Mouse (Mus musculus): ENCODE results near the gene Asap3. TPM values are rescaled to one million over a fixed set of nuclear protein-coding genes. Genes with fewer than 3 reads are reported as not detected.

Gene Asap3
- 4.7 and 8.1 TPM in 2 replicates for total RNA-seq (2012; rRNA removed)

- H3K27ac ChIP-seq (ENCODE audit: insufficient read depth, low read depth, low read length, poor library complexity, severe bottlenecking), result peak within 1 kb of the TSS; percentile 41
- peak; percentile 95 for DNase-seq (ENCODE audit: low read depth, low spot score)
- H3K4me1 ChIP-seq (ENCODE audit: control insufficient read depth in 2 of 2, insufficient read depth in 2 of 2, low read length in 2 of 2, poor library complexity in 1 of 2), result peaks cover 2 to 4% of the 10 kb centered on the region in 2 experiments; a peak in 3 of 4 replicates
- TF ChIP-seq ZNF384 (IDR thresholded peaks at IDR 0.05; ENCODE audit: low read depth, low read length) (no peak), HCFC1 (IDR thresholded peaks at IDR 0.05; ENCODE audit: borderline replicate concordance, insufficient read depth, low read length) (no peak; the same call in 1 of the 2 replicates), CHD2 (IDR thresholded peaks at IDR 0.05; ENCODE audit: low read depth, low read length) (no peak), ZC3H11A (IDR thresholded peaks at IDR 0.05; ENCODE audit: borderline replicate concordance, low read depth, low read length) (no peak), MAFK (IDR thresholded peaks at IDR 0.05; ENCODE audit: insufficient read depth, low read depth, low read length) (no peak)
- H3K9me3 ChIP-seq (ENCODE audit: control insufficient read depth, insufficient read depth, low read depth, low read length), result no peaks in the 10 kb centered on the region
- H3K9ac ChIP-seq (ENCODE audit: insufficient read depth, low read depth, low read length, poor library complexity, severe bottlenecking), result peak within 1 kb of the TSS; percentile 70
- H3K4me3 ChIP-seq (ENCODE audit: insufficient read depth in 1 of 2, low read depth in 1 of 2, low read length in 2 of 2, poor library complexity in 1 of 2, severe bottlenecking in 1 of 2), result peak within 1 kb of the TSS; percentile 73 to 86
- H3K36me3 ChIP-seq (ENCODE audit: control insufficient read depth, insufficient read depth, low read length, poor library complexity, severe bottlenecking), result peaks cover 9% of the 10 kb centered on the region; the same call in 1 of the 2 replicates
- in situ Hi-C loops (cut with MboI; ENCODE audit: low sequenced_read_pairs in 2 of 2, unreplicated experiment in 2 of 2), result no loop called here
Observed at GRCm38 (mm10) chr4:136206033-136206893, at the start of gene Asap3. TSS of gene Asap3 (plus strand) at chr4:136206365.

GRCm38 (mm10) chr4:136158498-136158897 is 47.7 kb upstream of the Asap3 start:
- Histone ChIP-seq H3K36me3 (ENCODE audit: control insufficient read depth, insufficient read depth, low read length, poor library complexity, severe bottlenecking) (no peaks in the 10 kb centered on the region), H3K9me3 (ENCODE audit: control insufficient read depth, insufficient read depth, low read depth, low read length) (no peaks in the 10 kb centered on the region), H3K4me1 (ENCODE audit: control insufficient read depth in 2 of 2, insufficient read depth in 2 of 2, low read length in 2 of 2, poor library complexity in 1 of 2) (peaks cover 0 to 6% of the 10 kb centered on the region in 2 experiments; a peak in 1 of 4 replicates), H3K27ac (ENCODE audit: insufficient read depth, low read depth, low read length, poor library complexity, severe bottlenecking) (no peak overlapping the region), H3K9ac (ENCODE audit: insufficient read depth, low read depth, low read length, poor library complexity, severe bottlenecking) (no peak overlapping the region), H3K4me3 (ENCODE audit: insufficient read depth in 1 of 2, low read depth in 1 of 2, low read length in 2 of 2, poor library complexity in 1 of 2, severe bottlenecking in 1 of 2) (no peak overlapping the region)
- in situ Hi-C loops (cut with MboI; ENCODE audit: low sequenced_read_pairs in 2 of 2, unreplicated experiment in 2 of 2), result loop anchor here in 1 of 2 experiments (10.0 kb wide), 1 partner anchor 94 kb away; no protein-coding TSS in a partner anchor
- no peak for DNase-seq (ENCODE audit: low read depth, low spot score)
- TF ChIP-seq MAFK (IDR thresholded peaks at IDR 0.05; ENCODE audit: insufficient read depth, low read depth, low read length) (no peak), CHD2 (IDR thresholded peaks at IDR 0.05; ENCODE audit: low read depth, low read length) (no peak), ZNF384 (IDR thresholded peaks at IDR 0.05; ENCODE audit: low read depth, low read length) (no peak), ZC3H11A (IDR thresholded peaks at IDR 0.05; ENCODE audit: borderline replicate concordance, low read depth, low read length) (no peak), HCFC1 (IDR thresholded peaks at IDR 0.05; ENCODE audit: borderline replicate concordance, insufficient read depth, low read length) (no peak)

- TF ChIP-seq ZC3H11A (IDR thresholded peaks at IDR 0.05; ENCODE audit: borderline replicate concordance, low read depth, low read length), result peak; percentile 93
- no peak for TF ChIP-seq MAFK (IDR thresholded peaks at IDR 0.05; ENCODE audit: insufficient read depth, low read depth, low read length)
- in situ Hi-C loops (cut with MboI; ENCODE audit: low sequenced_read_pairs in 2 of 2, unreplicated experiment in 2 of 2), result loop anchor here (5.0 to 10.0 kb wide), 2 partner anchors 93 to 95 kb away; no protein-coding TSS in a partner anchor
- Histone ChIP-seq H3K36me3 (ENCODE audit: control insufficient read depth, insufficient read depth, low read length, poor library complexity, severe bottlenecking) (no peaks in the 10 kb centered on the region), H3K27ac (ENCODE audit: insufficient read depth, low read depth, low read length, poor library complexity, severe bottlenecking) (no peak overlapping the region), H3K9me3 (ENCODE audit: control insufficient read depth, insufficient read depth, low read depth, low read length) (no peaks in the 10 kb centered on the region), H3K9ac (ENCODE audit: insufficient read depth, low read depth, low read length, poor library complexity, severe bottlenecking) (no peak overlapping the region), H3K4me3 (ENCODE audit: insufficient read depth in 1 of 2, low read depth in 1 of 2, low read length in 2 of 2, poor library complexity in 1 of 2, severe bottlenecking in 1 of 2) (no peak overlapping the region), H3K4me1 (ENCODE audit: control insufficient read depth in 2 of 2, insufficient read depth in 2 of 2, low read length in 2 of 2, poor library complexity in 1 of 2) (peaks cover 0 to 6% of the 10 kb centered on the region in 2 experiments; a peak in 2 of 4 replicates)
- DNase-seq (ENCODE audit: low read depth, low spot score), result no peak
Observed at GRCm38 (mm10) chr4:136159802-136160397, 46.3 kb upstream of the Asap3 start.

- Histone ChIP-seq H3K36me3 (ENCODE audit: control insufficient read depth, insufficient read depth, low read length, poor library complexity, severe bottlenecking) (no peaks in the 10 kb centered on the region), H3K9me3 (ENCODE audit: control insufficient read depth, insufficient read depth, low read depth, low read length) (no peaks in the 10 kb centered on the region), H3K27ac (ENCODE audit: insufficient read depth, low read depth, low read length, poor library complexity, severe bottlenecking) (no peak overlapping the region), H3K4me3 (ENCODE audit: insufficient read depth in 1 of 2, low read depth in 1 of 2, low read length in 2 of 2, poor library complexity in 1 of 2, severe bottlenecking in 1 of 2) (no peak overlapping the region), H3K9ac (ENCODE audit: insufficient read depth, low read depth, low read length, poor library complexity, severe bottlenecking) (peak overlapping the region; percentile 51; the same call in 1 of the 2 replicates), H3K4me1 (ENCODE audit: control insufficient read depth in 2 of 2, insufficient read depth in 2 of 2, low read length in 2 of 2, poor library complexity in 1 of 2) (peaks cover 0 to 17% of the 10 kb centered on the region in 2 experiments; a peak in 3 of 4 replicates)
- in situ Hi-C loops (cut with MboI; ENCODE audit: low sequenced_read_pairs in 2 of 2, unreplicated experiment in 2 of 2), result loop anchor here in 1 of 2 experiments (5.0 kb wide), 1 partner anchor 96 kb away; no protein-coding TSS in a partner anchor
- DNase-seq (ENCODE audit: low read depth, low spot score), result no peak
- no peak for TF ChIP-seq CHD2 (IDR thresholded peaks at IDR 0.05; ENCODE audit: low read depth, low read length)
- peak; percentile 37; the same call in 1 of the 2 replicates for TF ChIP-seq ZNF384 (IDR thresholded peaks at IDR 0.05; ENCODE audit: low read depth, low read length)
- TF ChIP-seq HCFC1 (IDR thresholded peaks at IDR 0.05; ENCODE audit: borderline replicate concordance, insufficient read depth, low read length), result no peak
- TF ChIP-seq ZC3H11A (IDR thresholded peaks at IDR 0.05; ENCODE audit: borderline replicate concordance, low read depth, low read length), result peak; percentile 42; the same call in 1 of the 2 replicates
- no peak for TF ChIP-seq MAFK (IDR thresholded peaks at IDR 0.05; ENCODE audit: insufficient read depth, low read depth, low read length)
Observed at GRCm38 (mm10) chr4:136163448-136163847, 42.7 kb upstream of the Asap3 start.
